Mouse (Mus musculus) CD4-positive, CD25-positive, alpha-beta regulatory T cell, adult 2 months (primary cell): ENCODE results near the gene Lepr.
"Not testable (repeated sequence)": the region's sequence is repeated elsewhere in the genome, so short reads cannot be mapped to it uniquely, and the experiment has no call there.

Experiments used
- DNase-seq: peaks from one replicate; pipeline ENCODE4 v3.0.0-alpha.2; 2012; ENCODE audit warnings: low read depth, low spot score

The Lepr gene

DNA sequence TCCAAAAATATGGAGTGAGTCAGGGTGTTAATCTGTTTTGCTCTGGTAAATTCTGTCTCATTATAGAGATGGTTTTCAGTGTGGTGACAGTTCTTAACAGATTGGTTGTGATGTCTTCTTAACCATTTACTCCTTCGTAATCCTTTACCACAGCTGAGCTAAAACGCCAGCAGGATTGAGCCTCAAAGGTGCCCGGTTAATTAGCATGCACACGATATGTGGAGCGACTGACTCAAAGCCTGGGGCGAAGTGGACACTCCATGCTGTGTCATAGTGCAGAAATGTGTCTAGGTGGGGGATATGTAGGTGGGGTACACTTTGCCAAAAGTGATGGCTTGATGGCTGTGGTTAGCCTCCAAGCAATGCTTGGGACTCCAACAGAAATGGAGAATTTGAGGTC lies 1.4 kb upstream of the Lepr start:
- DNase-seq = no peak

DNA sequence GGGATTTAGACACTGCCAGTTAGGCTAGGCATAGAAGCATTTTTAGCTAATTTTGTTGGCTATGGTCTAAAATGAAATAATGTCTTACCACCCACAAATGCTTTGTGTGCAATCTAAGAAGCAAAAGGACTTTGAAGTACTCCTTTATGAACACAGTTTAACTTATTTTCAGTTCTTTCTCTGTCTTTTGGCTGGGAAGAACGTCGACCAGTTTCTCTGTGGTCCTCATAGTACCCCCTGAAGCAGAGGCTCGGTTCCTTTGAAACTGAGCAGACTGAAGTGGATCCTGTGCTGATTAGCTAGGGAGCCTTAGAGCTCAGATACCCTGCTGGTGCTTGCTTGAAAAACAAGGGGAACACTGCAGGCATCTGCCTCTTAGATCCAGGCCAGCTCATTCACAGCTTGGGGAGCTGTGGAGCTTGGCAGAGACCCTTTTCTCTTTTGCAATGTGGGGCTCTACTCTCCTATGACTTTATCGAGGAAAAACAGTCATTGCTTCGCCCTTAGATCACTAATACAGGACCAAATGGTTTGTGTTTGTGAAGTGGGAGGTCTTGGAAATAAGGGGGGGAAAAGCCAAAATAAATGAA lies 1.9 kb downstream of the Lepr start:
- no peak for DNase-seq

DNA sequence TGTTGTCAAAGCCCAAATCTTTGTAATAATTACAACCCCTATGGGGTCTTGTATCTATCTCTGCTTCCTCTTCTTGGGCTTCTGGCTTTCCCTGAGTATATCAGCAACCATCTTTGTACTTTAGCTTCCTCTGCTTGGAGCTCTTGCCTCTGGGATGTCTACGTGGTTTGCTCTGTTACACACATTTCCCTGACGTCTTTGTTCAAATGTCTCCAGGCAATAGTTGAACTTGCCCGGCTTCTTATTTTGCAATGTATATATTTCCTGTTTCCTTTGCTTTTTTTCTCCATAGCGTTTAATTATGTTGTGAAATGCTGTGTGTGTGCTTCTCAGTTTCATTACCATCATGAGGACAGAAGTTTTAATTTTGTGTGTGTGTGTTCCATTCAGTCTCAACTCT lies 4.5 kb downstream of the Lepr start:
- no peak for DNase-seq

DNA sequence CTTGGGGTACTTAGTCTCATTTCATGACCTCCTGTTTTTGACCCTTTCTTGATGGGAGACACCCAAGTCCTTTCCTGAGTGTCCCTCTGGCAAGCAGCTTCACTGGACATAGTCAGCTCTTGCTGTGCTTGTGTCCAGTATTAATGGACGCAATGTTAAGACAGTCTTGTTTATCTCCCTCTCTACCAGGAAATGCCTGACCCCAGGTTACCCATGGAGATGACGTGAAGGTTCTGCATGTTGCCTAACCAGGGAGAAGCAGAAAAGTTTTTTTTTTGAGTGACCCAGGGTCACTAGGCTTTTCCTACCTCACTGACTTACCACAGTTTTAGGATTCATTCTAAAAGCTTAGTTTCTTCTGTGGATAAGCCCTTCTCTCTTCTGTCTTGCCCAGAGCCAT lies 24.8 kb downstream of the Lepr start:
- DNase-seq = no peak

DNA sequence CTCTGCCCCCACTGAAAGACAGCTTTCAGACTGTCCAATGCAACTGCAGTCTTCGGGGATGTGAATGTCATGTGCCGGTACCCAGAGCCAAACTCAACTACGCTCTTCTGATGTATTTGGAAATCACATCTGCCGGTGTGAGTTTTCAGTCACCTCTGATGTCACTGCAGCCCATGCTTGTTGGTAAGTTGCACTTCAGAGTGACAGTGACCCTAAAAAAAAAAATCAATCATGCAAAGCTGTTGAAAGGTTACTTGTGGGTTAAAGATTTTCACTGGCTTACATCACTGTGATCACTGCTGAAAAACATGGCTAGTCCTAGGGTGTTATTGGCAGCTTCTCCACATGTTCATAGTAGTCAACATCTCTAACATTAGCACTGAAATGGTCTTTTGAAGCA lies 28.3 kb downstream of the Lepr start:
- no peak for DNase-seq

DNA sequence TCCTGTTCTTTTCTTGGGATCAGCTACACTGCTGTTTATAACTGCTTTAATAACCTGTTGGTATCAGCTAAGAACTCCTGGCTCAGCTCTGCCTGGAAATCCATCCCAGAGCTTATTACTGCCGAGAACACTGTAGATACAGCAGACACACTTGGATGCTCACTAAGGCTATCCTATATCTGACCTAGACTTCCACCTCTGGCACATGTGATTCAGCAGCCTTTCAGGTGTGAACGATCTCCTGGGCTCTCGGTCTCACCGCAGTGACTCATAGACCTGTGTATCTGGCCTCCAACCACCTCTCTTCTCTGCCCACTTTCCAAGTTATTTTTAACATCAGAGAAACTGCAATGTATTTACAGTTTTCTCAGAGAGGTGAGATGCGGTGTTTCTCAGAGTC lies 43.3 kb downstream of the Lepr start:
- no peak for DNase-seq

DNA sequence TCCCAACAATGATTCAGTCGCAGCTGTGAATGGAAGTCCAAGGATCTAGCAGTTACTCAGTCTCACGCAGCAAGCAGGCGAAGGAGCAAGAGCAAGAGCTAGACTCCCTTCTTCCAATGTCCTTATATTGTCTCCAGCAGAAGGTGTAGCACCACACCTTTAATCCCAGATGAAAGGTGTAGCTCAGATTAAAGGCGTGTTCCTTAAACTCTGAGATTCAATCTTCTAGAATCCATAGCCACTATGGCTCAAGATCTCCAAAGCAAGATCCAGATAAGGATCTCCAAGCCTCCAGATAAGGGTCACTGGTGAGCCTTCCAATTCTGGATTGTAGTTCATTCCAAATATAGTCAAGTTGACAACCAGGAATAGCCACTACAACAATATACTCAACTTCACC lies 126.7 kb downstream of the Lepr start, which contains the start of gene B020004J07Rik:
Gene B020004J07Rik, minus strand, starts transcription at position 101 of the 400 bp plus-strand sequence.
- DNase-seq = not testable (repeated sequence)

DNA sequence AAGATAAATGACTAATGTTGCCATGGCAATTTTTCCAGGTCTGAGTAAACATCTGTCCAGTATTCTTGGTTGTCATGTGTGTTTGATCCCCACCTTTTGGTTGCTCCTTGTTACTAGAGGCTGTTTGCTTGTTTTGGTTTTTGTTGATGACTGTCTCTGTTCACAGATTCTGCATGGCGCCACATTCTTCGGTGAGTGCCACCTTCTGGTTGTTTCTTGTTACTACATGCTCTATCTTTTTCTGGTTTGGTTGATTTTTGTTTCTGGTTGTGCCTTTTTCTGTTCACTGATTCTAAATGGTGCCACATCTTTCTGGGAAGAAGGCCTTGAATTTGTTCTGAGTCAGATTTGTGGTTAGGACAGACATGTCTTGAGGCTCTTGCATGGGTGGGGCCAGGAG lies 133.7 kb downstream of the Lepr start:
- no peak for DNase-seq

DNA sequence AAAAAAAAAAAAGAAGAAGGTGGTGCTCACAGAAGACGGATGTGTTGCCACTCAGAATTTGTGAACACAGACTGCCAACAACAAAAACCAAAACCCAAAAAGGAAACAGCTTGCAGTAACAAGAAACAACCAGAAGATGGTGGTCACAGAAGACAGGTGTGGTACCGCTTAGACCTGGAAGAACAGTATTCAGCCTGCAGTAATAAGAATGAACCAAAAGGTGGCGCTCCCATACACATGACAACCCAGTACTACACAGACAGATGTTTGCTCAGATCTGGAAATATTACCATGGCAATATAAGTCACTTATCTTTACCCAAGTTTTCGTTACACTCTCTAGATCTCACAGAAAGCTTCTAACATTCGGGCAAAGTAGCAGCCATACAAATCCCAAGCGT lies 143.7 kb downstream of the Lepr start:
- peak; percentile 5 for DNase-seq

DNA sequence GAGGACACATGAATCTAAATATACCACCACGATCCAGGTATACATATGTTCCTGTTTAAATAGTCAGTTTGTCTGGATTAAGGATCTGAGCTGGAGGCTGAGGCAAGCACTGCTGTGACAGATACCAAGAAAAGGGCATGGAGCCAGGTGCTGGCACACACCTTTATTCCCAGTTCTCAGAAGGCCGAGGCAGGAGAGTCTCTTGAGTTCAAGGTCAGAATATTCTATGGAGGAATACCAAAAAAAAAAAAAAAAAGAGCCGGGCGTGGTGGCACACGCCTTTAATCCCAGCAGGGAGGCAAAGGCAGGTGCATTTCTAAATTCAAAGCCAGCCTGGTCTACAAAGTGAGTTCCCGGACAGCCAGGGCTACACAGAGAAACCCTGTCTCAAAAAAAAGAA lies 145.1 kb downstream of the Lepr start:
- DNase-seq = no peak
